Mouse (Mus musculus): ENCODE data around the gene Fam186b. TPM values are rescaled to one million over a fixed set of nuclear protein-coding genes. Genes with fewer than 3 reads are reported as not detected.
A peak's percentile ranks its signal among the peaks of the same experiment; 100 is the strongest.

Gene Fam186b
- polyA plus RNA-seq, 1 experiment from 2014 or later = 0.30 TPM

DNA sequence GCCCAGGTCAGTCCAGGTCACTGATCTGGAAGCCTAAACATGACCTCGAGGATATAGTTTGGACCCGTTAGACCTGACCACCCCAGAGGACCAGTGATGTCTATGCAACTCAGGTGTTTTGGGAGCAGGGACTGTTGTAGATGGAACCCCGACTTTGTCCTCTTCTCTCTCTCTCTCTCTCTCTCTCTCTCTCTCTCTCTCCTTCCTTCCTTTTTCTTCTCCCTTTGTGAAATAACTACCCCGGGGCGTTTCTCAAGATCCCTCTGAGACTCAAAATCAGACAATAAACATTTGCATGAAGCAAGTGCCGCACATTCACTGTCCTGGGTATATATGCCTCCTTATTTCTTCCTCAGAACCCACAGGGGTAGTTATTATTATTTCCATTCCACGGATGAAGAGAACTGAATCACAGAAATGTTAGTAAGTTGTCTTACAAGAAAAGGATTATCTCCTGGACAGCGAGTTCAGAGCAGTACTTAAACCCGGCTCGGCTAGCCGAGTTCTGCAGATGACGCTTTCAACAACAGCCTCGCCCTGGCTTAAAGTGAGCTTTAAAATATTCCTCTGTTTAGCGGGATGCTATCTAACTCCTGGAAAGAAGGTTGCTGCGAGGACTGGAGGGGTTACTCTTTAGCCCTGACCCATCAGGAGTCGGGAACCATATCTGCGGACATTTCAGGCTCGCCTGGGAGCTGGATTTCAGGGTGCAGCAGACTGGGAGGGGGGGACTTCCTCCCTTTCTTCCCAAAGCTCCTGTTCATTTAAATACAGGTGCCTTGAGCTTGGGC lies 72.7 kb downstream of the Fam186b start:
- H3K36me3 ChIP-seq (ENCODE audit: insufficient read depth, low read length) = no peaks in the 10 kb centered on the region
- peak overlapping the region; percentile 68 for H3K4me2 ChIP-seq (replicated peaks; ENCODE audit: low read depth, low read length)
- H3K9ac ChIP-seq (replicated peaks; ENCODE audit: low read length) = peak overlapping the region; percentile 59; the same call in 1 of the 2 replicates
- peaks cover 82% of the 10 kb centered on the region for H3K27me3 ChIP-seq (ENCODE audit: insufficient read depth, low read length)
- no peak overlapping the region for H3K27ac ChIP-seq (ENCODE audit: low read length)
- no peaks in the 10 kb centered on the region for H3K9me3 ChIP-seq (ENCODE audit: low read length)
- H3K4me3 ChIP-seq (ENCODE audit: low read length) = peak overlapping the region; percentile 54
- ATAC-seq (ENCODE audit: low FRiP score, low TSS enrichment) = no peak
- peaks cover 36% of the 10 kb centered on the region for H3K4me1 ChIP-seq (ENCODE audit: insufficient read depth, low read length)
- WGBS = 7% methylated on average over 18 of the region's 18 CpGs

DNA sequence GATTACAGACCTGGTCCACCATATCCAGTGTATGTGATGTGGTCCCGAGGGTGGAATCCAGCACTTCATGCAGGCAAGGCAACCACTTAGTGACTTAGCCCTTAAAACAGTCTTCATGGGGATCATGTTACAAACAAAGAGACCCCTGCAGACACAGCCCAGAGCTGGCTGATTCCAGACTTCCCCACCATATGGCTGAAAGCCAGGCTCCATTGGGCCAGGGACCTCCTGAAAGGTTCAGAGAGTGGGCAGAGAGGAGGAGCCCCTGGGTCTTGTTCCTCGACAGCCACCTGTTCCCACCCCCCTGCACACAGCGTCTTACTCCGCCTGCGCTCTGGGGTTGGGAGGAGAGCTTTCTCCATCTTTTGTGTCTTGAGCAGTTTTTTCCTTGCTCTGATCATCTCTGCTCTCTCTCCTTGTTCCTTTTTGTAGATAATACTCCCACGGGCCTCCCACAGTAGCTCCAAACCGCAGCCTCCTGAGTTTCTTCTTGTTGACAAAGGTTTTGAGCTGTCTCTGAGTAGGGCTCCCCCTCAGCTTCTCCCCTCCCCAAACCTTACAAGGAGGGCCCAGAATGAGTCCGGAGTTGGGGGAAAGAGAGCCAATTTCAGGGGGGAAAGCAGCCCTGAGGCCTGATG lies 74.3 kb downstream of the Fam186b start:
- no peak overlapping the region for H3K4me2 ChIP-seq (replicated peaks; ENCODE audit: low read depth, low read length)
- H3K9ac ChIP-seq (replicated peaks; ENCODE audit: low read length) = no peak overlapping the region
- ATAC-seq (ENCODE audit: low FRiP score, low TSS enrichment) = no peak
- no peak overlapping the region for H3K4me3 ChIP-seq (ENCODE audit: low read length)
- H3K27me3 ChIP-seq (ENCODE audit: insufficient read depth, low read length) = peaks cover 66% of the 10 kb centered on the region
- H3K9me3 ChIP-seq (ENCODE audit: low read length) = no peaks in the 10 kb centered on the region
- H3K27ac ChIP-seq (ENCODE audit: low read length) = no peak overlapping the region
- 9% methylated on average over 8 of the region's 8 CpGs for WGBS
- H3K4me1 ChIP-seq (ENCODE audit: insufficient read depth, low read length) = peaks cover 36% of the 10 kb centered on the region
- H3K36me3 ChIP-seq (ENCODE audit: insufficient read depth, low read length) = no peaks in the 10 kb centered on the region

Other genes with a start within 250 kb of the Fam186b start
- 3.3 and 5.8 TPM in 2 replicates for gene Prph, start 240.7 kb downstream of the Fam186b start, polyA plus RNA-seq (2015; fragmentation: Nextera tagmentation; extraction: Ambion mirVana)
- 35.8 and 45.8 TPM in 2 replicates for gene Troap, start 221.3 kb downstream of the Fam186b start, polyA plus RNA-seq (2015; fragmentation: Nextera tagmentation; extraction: Ambion mirVana)
- gene C1ql4, start 208.1 kb downstream of the Fam186b start, polyA plus RNA-seq (2015; fragmentation: Nextera tagmentation; extraction: Ambion mirVana) = 0.94 and 1.2 TPM in 2 replicates
- gene Dnajc22, start 202.7 kb downstream of the Fam186b start, polyA plus RNA-seq (2015; fragmentation: Nextera tagmentation; extraction: Ambion mirVana) = 8.0 and 10.0 TPM in 2 replicates
- 42.1 and 42.9 TPM in 2 replicates for gene Spats2, start 170.0 kb downstream of the Fam186b start, polyA plus RNA-seq (2015; fragmentation: Nextera tagmentation; extraction: Ambion mirVana)
- gene Kcnh3, start 71.0 kb downstream of the Fam186b start, polyA plus RNA-seq (2015; fragmentation: Nextera tagmentation; extraction: Ambion mirVana) = 0.56 and 0.77 TPM in 2 replicates
- gene Mcrs1, start 43.9 kb downstream of the Fam186b start, polyA plus RNA-seq (2015; fragmentation: Nextera tagmentation; extraction: Ambion mirVana) = 177 and 181 TPM in 2 replicates
- 62.2 and 67.5 TPM in 2 replicates for gene Prpf40b, start 801 bp downstream of the Fam186b start, polyA plus RNA-seq (2015; fragmentation: Nextera tagmentation; extraction: Ambion mirVana)
- 27.1 and 29.8 TPM in 2 replicates for gene Fmnl3, start 74.6 kb upstream of the Fam186b start, polyA plus RNA-seq (2015; fragmentation: Nextera tagmentation; extraction: Ambion mirVana)
- 634 and 653 TPM in 2 replicates for gene Tmbim6, start 97.0 kb upstream of the Fam186b start, polyA plus RNA-seq (2015; fragmentation: Nextera tagmentation; extraction: Ambion mirVana)
- gene Nckap5l, start 161.9 kb upstream of the Fam186b start, polyA plus RNA-seq (2015; fragmentation: Nextera tagmentation; extraction: Ambion mirVana) = 9.3 and 10.9 TPM in 2 replicates
- gene Bcdin3d, start 178.8 kb upstream of the Fam186b start, polyA plus RNA-seq (2015; fragmentation: Nextera tagmentation; extraction: Ambion mirVana) = 16.8 and 18.2 TPM in 2 replicates
- gene Faim2, start 232.3 kb upstream of the Fam186b start, polyA plus RNA-seq (2015; fragmentation: Nextera tagmentation; extraction: Ambion mirVana) = 0.32 and 0.50 TPM in 2 replicates